Mouse (Mus musculus) heart, embryonic 15.5 days (tissue): Measurements from ENCODE around the gene Echdc3. TPM values are rescaled to one million over a fixed set of nuclear protein-coding genes. Genes with fewer than 3 reads are reported as not detected.
A peak's percentile ranks its signal among the peaks of the same experiment; 100 is the strongest.

Experiments used
- ATAC-seq: fragments of 200-750 bp; cut with Nextera tagmentation; replicated peaks from 2 replicates; pipeline ENCODE4 v1.8.0; 2017; ENCODE audit warnings: low read depth, moderate TSS enrichment; ENCODE audit not compliant: insufficient number of reproducible peaks, insufficient read depth, low FRiP score
- H3K27ac ChIP-seq: fragments of 300-500 bp; sonication (generic); 2 replicates; pipeline ENCODE4 v1.5.1; 2015; ENCODE audit warnings: mild to moderate bottlenecking, inconsistent platforms
- H3K27me3 ChIP-seq: fragments of 300-500 bp; sonication (generic); 2 replicates; pipeline ENCODE4 v1.6.1; 2015; ENCODE audit warnings: inconsistent platforms
- H3K36me3 ChIP-seq: fragments of 300-500 bp; sonication (generic); 2 replicates; pipeline ENCODE4 v1.6.1; 2015; ENCODE audit warnings: mild to moderate bottlenecking, inconsistent platforms
- H3K4me1 ChIP-seq: fragments of 300-500 bp; sonication (generic); replicated peaks from 2 replicates; pipeline ENCODE4 v1.6.1; 2015; ENCODE audit warnings: inconsistent platforms
- H3K4me2 ChIP-seq: fragments of 300-500 bp; sonication (generic); 2 replicates; pipeline ENCODE4 v1.6.1; 2015; ENCODE audit warnings: inconsistent platforms, mild to moderate bottlenecking, moderate library complexity
- H3K4me3 ChIP-seq: fragments of 300-500 bp; sonication (generic); 2 replicates; pipeline ENCODE4 v1.5.1; 2015; ENCODE audit warnings: mild to moderate bottlenecking, inconsistent platforms
- H3K9ac ChIP-seq: fragments of 300-500 bp; sonication (generic); 2 replicates; pipeline ENCODE4 v1.6.1; 2015; ENCODE audit warnings: mild to moderate bottlenecking, inconsistent platforms
- H3K9me3 ChIP-seq: fragments of 300-500 bp; sonication (generic); replicated peaks from 2 replicates; pipeline ENCODE4 v1.6.1; 2016; ENCODE audit warnings: inconsistent platforms
- WGBS: fragments of 180-500 bp; shearing (Covaris S2); methylation state at CpG from one replicate; pipeline ENCODE4 v1.1.7; 2015; ENCODE audit warnings: mixed read lengths; 5-methylcytosine and 5-hydroxymethylcytosine counted together
- polyA plus RNA-seq: library from polyadenylated mRNA; unstranded; fragments of >200 nt; fragmentation: Nextera tagmentation; extraction: Ambion mirVana; gene quantifications from 2 replicates; pipeline ENCODE4 v1.2.1, GENCODE M21; 2015

The Echdc3 gene
- polyA plus RNA-seq, 1 experiment from 2014 or later: 9.2 TPM

DNA sequence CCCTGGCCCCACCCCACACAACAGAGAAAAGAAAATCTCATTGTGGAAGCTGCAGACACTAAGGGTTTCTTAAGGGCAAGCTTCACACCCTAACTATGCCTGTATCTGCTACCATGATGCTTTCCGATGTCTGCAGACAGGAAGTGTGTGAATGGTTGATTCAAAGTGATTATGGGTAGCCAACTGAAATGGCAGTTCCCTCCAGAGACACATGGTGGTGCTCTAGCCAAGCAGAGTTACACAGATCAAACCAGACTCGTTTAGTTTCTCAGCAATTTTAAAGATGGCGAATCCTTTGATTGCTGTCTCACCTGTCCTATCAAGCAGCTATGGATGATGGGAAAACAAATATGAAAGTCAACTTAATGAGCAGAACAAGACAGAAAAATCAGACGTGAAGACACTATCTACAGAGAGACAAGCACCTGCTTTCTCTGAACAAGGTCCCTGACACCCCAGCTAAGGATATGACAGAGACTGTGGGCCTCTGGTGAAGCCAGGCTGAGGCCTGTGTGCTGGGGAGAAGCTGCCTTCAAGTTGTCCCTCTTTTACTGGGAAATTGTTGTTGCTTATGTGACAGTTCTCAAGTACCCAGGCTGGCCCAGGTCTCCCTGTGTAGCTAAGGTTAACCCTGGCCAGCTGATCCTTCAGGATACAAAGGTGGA, 7.4 kb upstream of the Echdc3 start:
- Histone ChIP-seq H3K9ac (no peak overlapping the region), H3K27ac (no peak overlapping the region), H3K4me1 (no peaks in the 10 kb centered on the region), H3K36me3 (no peaks in the 10 kb centered on the region), H3K4me2 (no peak overlapping the region), H3K27me3 (no peaks in the 10 kb centered on the region), H3K4me3 (no peak overlapping the region), H3K9me3 (no peaks in the 10 kb centered on the region)
- WGBS: 8% methylated on average over 4 of the region's 4 CpGs
- no peak for ATAC-seq

DNA sequence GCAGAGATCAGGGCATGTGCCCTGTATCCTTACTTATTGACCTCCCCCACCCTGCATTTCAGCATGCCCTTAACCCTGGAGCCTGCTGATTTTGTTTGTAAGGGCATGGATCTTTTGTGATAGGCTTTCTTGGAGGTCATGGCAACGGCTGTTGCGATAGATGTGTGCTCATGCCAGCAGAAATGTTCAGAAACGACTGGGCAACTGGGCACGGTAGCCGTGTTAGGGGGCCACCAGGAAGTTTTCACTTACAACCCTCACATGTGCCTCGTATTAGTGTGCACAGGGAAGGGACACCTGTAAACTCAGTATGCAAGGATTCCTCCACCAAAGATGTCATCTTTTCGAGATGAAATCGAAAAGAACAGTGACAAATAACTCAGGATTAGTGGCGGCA, 508 bp downstream of the Echdc3 start:
- 38% methylated on average over 9 of the region's 9 CpGs for WGBS
- H3K36me3 ChIP-seq: no peaks in the 10 kb centered on the region
- H3K4me3 ChIP-seq: peak overlapping the region; percentile 65
- H3K9me3 ChIP-seq: no peaks in the 10 kb centered on the region
- H3K27me3 ChIP-seq: no peaks in the 10 kb centered on the region
- H3K9ac ChIP-seq: peak overlapping the region; percentile 69
- peak overlapping the region; percentile 97 for H3K27ac ChIP-seq
- peak overlapping the region; percentile 88 for H3K4me2 ChIP-seq
- H3K4me1 ChIP-seq: peaks cover 28% of the 10 kb centered on the region
- ATAC-seq: 0 out of 2 replicates have a peak, but pooled peaks have one; percentile 1

DNA sequence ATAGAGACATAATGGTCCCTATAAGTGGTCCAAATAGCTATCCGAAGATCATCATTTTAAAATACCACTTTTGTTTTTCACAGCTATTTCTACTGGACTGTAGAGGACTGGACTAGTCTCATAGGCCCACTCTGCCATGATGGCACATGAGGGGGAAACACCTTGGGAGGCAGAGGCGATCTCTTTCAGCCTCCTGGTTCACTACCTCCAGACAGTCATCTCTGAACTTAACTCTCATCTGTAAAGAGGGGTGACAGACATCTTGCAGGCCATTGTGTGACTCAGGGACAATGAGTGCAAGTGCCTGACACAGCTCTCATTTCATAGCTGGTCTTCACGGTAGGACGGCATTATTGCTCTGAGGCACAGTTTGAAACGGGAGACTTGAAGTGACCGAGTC, 2.0 kb downstream of the Echdc3 start:
- H3K9ac ChIP-seq: no peak overlapping the region
- no peak overlapping the region for H3K27ac ChIP-seq
- 85% methylated on average over 6 of the region's 6 CpGs for WGBS
- no peak overlapping the region for H3K4me2 ChIP-seq
- no peak for ATAC-seq
- H3K4me1 ChIP-seq: peaks cover 28% of the 10 kb centered on the region
- H3K36me3 ChIP-seq: no peaks in the 10 kb centered on the region
- no peaks in the 10 kb centered on the region for H3K27me3 ChIP-seq
- no peaks in the 10 kb centered on the region for H3K9me3 ChIP-seq
- H3K4me3 ChIP-seq: no peak overlapping the region

DNA sequence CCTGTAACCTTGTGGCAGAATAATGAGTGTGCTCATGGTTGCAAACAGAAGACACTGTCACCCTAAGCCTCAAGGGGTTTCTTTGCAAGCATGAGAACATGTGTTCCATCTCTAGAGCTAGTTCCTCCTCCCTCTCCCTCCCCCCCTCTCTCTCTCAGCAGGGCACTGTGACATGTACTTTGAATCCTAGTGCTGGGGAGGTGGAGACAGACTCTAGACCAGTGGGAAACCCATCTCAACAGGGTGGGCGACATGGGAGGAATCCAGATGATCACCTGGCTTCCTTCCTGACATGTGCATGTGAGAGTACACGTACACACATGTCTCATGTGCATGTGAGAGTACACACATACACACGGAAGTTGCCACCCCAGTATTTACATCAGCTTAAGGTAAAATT, 3.1 kb downstream of the Echdc3 start:
- H3K36me3 ChIP-seq: no peaks in the 10 kb centered on the region
- no peak overlapping the region for H3K4me2 ChIP-seq
- no peaks in the 10 kb centered on the region for H3K27me3 ChIP-seq
- H3K4me3 ChIP-seq: no peak overlapping the region
- no peaks in the 10 kb centered on the region for H3K9me3 ChIP-seq
- H3K27ac ChIP-seq: no peak overlapping the region
- 75% methylated on average over 3 of the region's 3 CpGs for WGBS
- no peak overlapping the region for H3K9ac ChIP-seq
- H3K4me1 ChIP-seq: peaks cover 28% of the 10 kb centered on the region
- no peak for ATAC-seq

DNA sequence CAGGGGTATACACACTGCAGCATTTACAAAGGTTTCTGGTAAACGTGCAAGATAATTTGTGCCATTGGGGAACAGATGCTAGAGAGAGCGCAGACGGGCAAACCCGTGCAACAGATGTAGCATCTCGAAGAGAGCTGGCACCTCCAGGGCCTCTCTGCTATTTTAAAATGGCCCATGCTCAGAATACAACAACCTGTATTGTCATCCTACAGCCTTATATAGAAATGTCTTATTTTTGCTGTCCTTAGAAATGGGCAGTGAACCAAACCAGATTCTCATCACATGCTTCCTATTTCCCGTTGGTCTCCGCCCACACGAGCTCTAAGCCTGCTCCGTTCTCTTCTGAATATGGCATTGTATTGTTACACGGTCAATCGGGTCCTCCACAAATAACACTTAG, 3.7 kb downstream of the Echdc3 start:
- Histone ChIP-seq H3K4me1 (peaks cover 28% of the 10 kb centered on the region), H3K36me3 (no peaks in the 10 kb centered on the region), H3K27me3 (no peaks in the 10 kb centered on the region), H3K4me3 (no peak overlapping the region), H3K9ac (no peak overlapping the region), H3K9me3 (no peaks in the 10 kb centered on the region), H3K27ac (no peak overlapping the region), H3K4me2 (no peak overlapping the region)
- ATAC-seq: no peak
- 56% methylated on average over 11 of the region's 11 CpGs for WGBS

DNA sequence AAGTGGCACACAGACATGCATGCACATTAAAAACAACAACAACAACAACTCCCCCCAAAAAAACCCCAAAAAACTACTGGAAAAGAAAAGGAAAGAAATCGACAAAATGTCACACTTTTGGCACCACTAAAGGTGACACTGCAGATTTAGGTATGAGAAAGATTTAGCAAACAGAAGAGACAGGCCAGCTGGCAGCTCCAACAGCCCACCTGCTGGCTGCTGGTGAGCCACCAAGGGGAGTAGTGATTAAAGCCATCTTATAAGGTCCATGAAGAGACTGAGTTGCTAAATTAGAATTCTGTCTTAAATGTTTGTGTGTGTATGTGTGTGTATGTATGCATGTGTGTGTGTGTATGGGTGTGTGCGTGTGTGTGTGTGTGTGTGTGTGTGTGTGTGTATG, 5.1 kb downstream of the Echdc3 start:
- WGBS: 80% methylated on average over 2 of the region's 2 CpGs
- Histone ChIP-seq H3K4me2 (no peak overlapping the region), H3K4me1 (peaks cover 21% of the 10 kb centered on the region), H3K36me3 (no peaks in the 10 kb centered on the region), H3K4me3 (no peak overlapping the region), H3K9ac (no peak overlapping the region), H3K9me3 (no peaks in the 10 kb centered on the region), H3K27ac (no peak overlapping the region), H3K27me3 (no peaks in the 10 kb centered on the region)
- ATAC-seq: no peak

DNA sequence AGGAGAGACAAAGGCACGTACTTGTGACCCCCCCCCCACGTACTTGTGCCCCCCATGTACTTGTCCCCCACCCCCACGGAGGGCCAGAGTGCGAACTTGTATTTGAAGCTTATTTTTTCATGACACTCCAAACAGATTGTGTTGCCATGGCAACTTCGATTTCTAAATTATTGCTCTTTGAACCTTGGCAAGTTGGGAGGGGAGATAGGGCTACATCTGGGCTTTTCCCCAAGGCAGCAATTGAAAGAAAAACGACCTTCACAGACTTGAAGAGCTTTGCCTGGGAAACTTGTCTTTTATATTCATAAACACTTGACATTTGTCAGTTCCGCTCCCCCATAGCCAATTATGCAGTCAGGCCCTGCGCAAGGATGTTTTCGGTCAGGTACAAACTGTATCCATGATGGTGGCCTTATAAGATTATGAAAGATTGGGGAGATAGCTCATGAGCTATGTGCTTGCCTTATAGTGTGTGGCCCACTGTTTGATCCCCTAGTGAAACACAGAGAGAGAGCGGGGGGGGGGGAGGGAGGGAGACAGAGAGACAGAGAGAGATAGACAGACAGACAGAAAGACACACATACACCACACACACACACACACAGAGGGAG, 16.4 kb downstream of the Echdc3 start:
- Histone ChIP-seq H3K4me1 (peaks cover 6% of the 10 kb centered on the region; the same call in 1 of the 2 replicates), H3K27me3 (no peaks in the 10 kb centered on the region), H3K4me2 (no peak overlapping the region), H3K9me3 (no peaks in the 10 kb centered on the region), H3K36me3 (no peaks in the 10 kb centered on the region), H3K9ac (no peak overlapping the region), H3K27ac (no peak overlapping the region), H3K4me3 (no peak overlapping the region)
- 65% methylated on average over 9 of the region's 10 CpGs for WGBS
- no peak for ATAC-seq

DNA sequence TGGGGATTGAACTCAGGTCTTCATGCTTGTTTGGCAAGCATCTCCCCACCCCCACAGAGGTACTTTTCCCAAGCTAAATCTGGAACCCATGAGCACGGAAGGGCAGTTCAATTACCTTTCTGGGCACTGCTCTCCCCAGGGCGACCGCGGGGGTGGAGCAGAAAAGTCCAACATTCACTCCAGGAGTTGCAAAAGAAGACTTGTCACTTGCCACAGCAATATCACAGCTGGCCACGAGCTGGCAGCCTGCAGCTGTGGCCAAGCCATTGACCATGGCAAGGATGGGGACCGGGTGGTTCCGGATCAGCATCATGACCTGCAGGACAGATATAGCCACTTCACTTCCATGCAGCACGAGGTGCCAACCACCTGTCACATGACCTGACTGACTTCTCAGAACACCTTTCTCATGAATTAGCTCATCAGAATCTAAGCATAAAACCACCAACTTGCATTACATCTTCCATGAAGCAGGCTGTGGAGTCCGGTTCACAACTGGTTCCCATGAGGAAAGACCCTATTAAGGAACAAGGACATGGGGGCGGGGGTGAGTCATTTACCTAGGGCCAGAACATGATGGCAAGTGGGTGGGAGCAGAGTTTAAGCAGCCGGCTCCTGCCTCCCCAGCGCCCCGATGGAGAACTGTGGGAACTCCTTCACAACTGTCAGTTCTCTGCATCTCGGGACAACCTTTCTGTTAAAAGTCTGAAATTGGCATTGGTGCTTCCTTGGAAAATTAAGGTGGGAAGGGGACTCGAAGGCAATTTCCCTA, 17.2 kb downstream of the Echdc3 start:
- H3K36me3 ChIP-seq: no peaks in the 10 kb centered on the region
- no peak overlapping the region for H3K4me2 ChIP-seq
- no peaks in the 10 kb centered on the region for H3K27me3 ChIP-seq
- no peaks in the 10 kb centered on the region for H3K9me3 ChIP-seq
- H3K4me3 ChIP-seq: no peak overlapping the region
- WGBS: 73% methylated on average over 15 of the region's 15 CpGs
- no peak overlapping the region for H3K9ac ChIP-seq
- H3K27ac ChIP-seq: no peak overlapping the region
- H3K4me1 ChIP-seq: peaks cover 6% of the 10 kb centered on the region; the same call in 1 of the 2 replicates
- no peak for ATAC-seq

DNA sequence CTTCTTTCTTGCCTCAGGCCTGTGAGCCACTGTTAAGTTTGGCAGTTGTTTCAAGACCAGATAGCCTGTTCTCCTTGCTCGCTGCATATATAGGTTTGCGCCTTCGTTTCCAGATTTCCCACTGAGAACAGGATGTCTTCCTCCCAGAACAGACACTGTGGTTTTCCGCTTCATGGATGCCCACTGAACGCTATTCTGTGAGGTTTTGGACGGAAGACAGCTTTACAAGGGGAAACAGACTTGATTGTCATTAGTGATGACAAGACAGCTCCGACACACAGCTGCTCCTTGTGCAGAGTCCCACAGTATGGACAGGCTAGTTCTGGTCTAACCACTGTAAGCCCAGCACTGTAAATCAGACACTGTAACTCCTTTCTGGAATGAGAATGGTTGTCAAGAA, 18.3 kb downstream of the Echdc3 start:
- no peak for ATAC-seq
- Histone ChIP-seq H3K27ac (no peak overlapping the region), H3K36me3 (no peaks in the 10 kb centered on the region), H3K4me1 (peaks cover 6% of the 10 kb centered on the region; the same call in 1 of the 2 replicates), H3K27me3 (no peaks in the 10 kb centered on the region), H3K9ac (no peak overlapping the region), H3K4me2 (no peak overlapping the region), H3K9me3 (no peaks in the 10 kb centered on the region), H3K4me3 (no peak overlapping the region)
- WGBS: 75% methylated on average over 7 of the region's 7 CpGs

DNA sequence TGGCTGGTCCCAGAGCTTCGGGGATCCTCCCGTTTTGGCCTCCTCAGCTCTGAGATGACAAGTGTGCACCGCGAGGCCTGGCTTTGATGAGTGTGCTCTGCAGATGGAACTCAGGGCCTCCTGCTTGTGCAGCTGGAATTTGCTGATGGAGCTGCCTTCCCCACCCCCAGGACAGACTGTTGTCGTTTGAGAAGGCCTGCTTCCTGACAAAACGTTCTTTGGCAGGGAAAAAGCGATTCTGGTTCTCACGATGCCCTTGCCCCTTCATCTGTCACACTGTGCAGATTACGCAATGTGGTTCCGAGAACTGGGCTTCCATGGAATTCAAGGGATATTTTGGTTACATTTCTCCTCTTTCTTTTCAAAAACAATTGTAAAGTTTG, 19.3 kb downstream of the Echdc3 start:
- Histone ChIP-seq H3K27me3 (no peaks in the 10 kb centered on the region), H3K36me3 (no peaks in the 10 kb centered on the region), H3K9me3 (no peaks in the 10 kb centered on the region), H3K27ac (no peak overlapping the region), H3K4me2 (no peak overlapping the region), H3K9ac (no peak overlapping the region), H3K4me3 (no peak overlapping the region), H3K4me1 (peaks cover 6% of the 10 kb centered on the region; the same call in 1 of the 2 replicates)
- no peak for ATAC-seq
- 30% methylated on average over 10 of the region's 10 CpGs for WGBS

DNA sequence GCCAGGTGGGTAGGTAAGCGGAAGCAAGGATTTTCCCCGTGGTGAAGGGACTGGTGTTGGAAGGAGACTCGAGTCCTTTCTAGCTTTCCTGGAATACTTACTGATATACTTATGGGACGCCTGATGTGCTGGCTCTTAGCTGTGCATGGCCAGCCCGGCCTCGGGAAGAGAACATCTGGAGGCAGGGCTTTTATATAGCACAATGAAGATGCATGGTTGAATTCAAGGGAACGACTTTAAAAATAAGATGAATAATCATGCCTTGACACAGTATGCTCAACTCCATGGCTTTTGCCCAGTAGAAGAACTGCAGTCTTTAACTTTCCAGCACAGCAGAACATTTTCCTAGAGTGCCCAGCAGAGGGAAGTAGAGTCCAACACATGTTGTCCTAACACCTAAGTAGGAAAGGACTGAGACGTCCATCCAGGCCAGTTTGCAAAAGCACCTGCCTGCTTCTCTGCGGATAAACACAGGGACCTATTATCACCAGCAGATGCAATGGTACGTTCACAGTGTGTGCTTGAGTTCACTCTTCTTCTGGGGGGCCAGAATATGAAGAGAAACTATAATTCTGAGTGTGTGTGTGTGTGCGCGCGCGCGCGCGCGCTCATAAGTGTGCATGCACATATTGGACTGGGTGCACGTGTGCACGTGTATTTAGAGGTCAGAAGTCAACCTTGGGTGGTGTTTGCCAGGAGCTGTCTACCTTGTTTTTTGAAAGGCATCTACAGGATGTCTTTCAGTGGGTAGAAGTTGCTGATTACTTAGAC, 19.8 kb downstream of the Echdc3 start:
- peak; percentile 49; the same call in 1 of the 2 replicates for ATAC-seq
- Histone ChIP-seq H3K27me3 (no peaks in the 10 kb centered on the region), H3K27ac (no peak overlapping the region), H3K4me2 (no peak overlapping the region), H3K4me1 (peaks cover 6% of the 10 kb centered on the region; the same call in 1 of the 2 replicates), H3K4me3 (no peak overlapping the region), H3K9ac (no peak overlapping the region), H3K36me3 (no peaks in the 10 kb centered on the region), H3K9me3 (no peaks in the 10 kb centered on the region)
- WGBS: 66% methylated on average over 20 of the region's 20 CpGs
